Mouse (Mus musculus) myocyte (in vitro differentiated cells): ENCODE data around the gene Khk. TPM values are rescaled to one million over a fixed set of nuclear protein-coding genes. Genes with fewer than 3 reads are reported as not detected.
A peak's percentile ranks its signal among the peaks of the same experiment; 100 is the strongest.

Experiments
- H3K27me3 ChIP-seq: one replicate; pipeline ENCODE4 v1.6.1; 2011; ENCODE audit not compliant: control insufficient read depth, insufficient read depth, insufficient read length
- H3K36me3 ChIP-seq: one replicate; pipeline ENCODE4 v1.6.1; 2011; ENCODE audit not compliant: control insufficient read depth, insufficient read depth
- H3K4me2 ChIP-seq: one replicate; pipeline ENCODE4 v1.6.1; 2011; ENCODE audit warnings: low read depth, control low read depth
- H3K4me3 ChIP-seq: one replicate; pipeline ENCODE4 v1.5.1; 2011; ENCODE audit warnings: mild to moderate bottlenecking, control low read depth, moderate library complexity
- H3K79me2 ChIP-seq: one replicate; pipeline ENCODE4 v1.6.1; 2011; ENCODE audit not compliant: control insufficient read depth, insufficient read depth
- H3ac ChIP-seq: one replicate; pipeline ENCODE4 v1.6.1; 2011; ENCODE audit not compliant: control insufficient read depth, insufficient read length
- CEBPB ChIP-seq: IDR thresholded peaks from 2 replicates; pipeline ENCODE4 v1.6.1; 2011; ENCODE audit warnings: mild to moderate bottlenecking, moderate library complexity; ENCODE audit not compliant: poor library complexity, insufficient read depth, severe bottlenecking
- E2F4 ChIP-seq: IDR thresholded peaks from one replicate; pipeline ENCODE4 v1.6.1; 2011; ENCODE audit warnings: mild to moderate bottlenecking, control low read depth, moderate library complexity; ENCODE audit not compliant: insufficient read depth
- MAX ChIP-seq: IDR thresholded peaks from one replicate; pipeline ENCODE4 v1.6.1; 2011; ENCODE audit warnings: low read depth, mild to moderate bottlenecking, control low read depth
- MYOD1 ChIP-seq, 3 experiments: IDR thresholded peaks; one replicate each; pipeline ENCODE4 v1.6.1; 2011; ENCODE audit warnings: control low read depth in 2 of 3, low read depth in 2 of 3, mild to moderate bottlenecking in 2 of 3, moderate library complexity in 1 of 3; ENCODE audit not compliant: insufficient read length in 2 of 3, control insufficient read depth in 1 of 3
- MYOG ChIP-seq, 3 experiments: IDR thresholded peaks; one replicate each; pipeline ENCODE4 v1.6.1; 2011; ENCODE audit warnings: control low read depth in 2 of 3, low read depth in 2 of 3, mild to moderate bottlenecking in 2 of 3; ENCODE audit not compliant: insufficient read length in 2 of 3, control insufficient read depth in 1 of 3, insufficient read depth in 1 of 3
- POLR2A ChIP-seq: IDR thresholded peaks from one replicate; pipeline ENCODE4 v1.6.1; 2011; ENCODE audit warnings: low read depth, mild to moderate bottlenecking, control low read depth, moderate library complexity; ENCODE audit not compliant: insufficient read length
- POLR2AphosphoS2 ChIP-seq: IDR thresholded peaks from one replicate; pipeline ENCODE4 v1.6.1; 2011; ENCODE audit warnings: low read depth, control low read depth; ENCODE audit not compliant: insufficient read length
- REST ChIP-seq: IDR thresholded peaks from one replicate; pipeline ENCODE4 v1.6.1; 2011; ENCODE audit warnings: mild to moderate bottlenecking, control low read depth, moderate library complexity; ENCODE audit not compliant: insufficient read depth, insufficient read length
- SRF ChIP-seq: IDR thresholded peaks from one replicate; pipeline ENCODE4 v1.6.1; 2011; ENCODE audit warnings: low read depth; ENCODE audit not compliant: control insufficient read depth, insufficient read length
- TCF12 ChIP-seq: IDR thresholded peaks from one replicate; pipeline ENCODE4 v1.6.1; 2011; ENCODE audit warnings: mild to moderate bottlenecking, control low read depth; ENCODE audit not compliant: poor library complexity, insufficient read depth, severe bottlenecking
- TCF3 ChIP-seq: IDR thresholded peaks from one replicate; pipeline ENCODE4 v1.6.1; 2011; ENCODE audit warnings: low read depth, control low read depth; ENCODE audit not compliant: insufficient read length
- USF1 ChIP-seq: IDR thresholded peaks from one replicate; pipeline ENCODE4 v1.6.1; 2011; ENCODE audit warnings: low read depth, mild to moderate bottlenecking, control low read depth, moderate library complexity
- polyA plus RNA-seq: library from polyadenylated mRNA; unstranded; fragments of >200 nt; fragmentation: generic; extraction: Trizol; gene quantifications from one replicate; pipeline ENCODE4 v1.2.1, GENCODE M21; 2012; ENCODE audit warnings: missing spikeins

The Khk gene
- polyA plus RNA-seq = 16.6 TPM

- H3K4me2 ChIP-seq = peak within 1 kb of the TSS; percentile 75
- H3K27me3 ChIP-seq = no peaks in the 10 kb centered on the region
- TF ChIP-seq E2F4 (no peak), USF1 (peak; percentile 86), CEBPB (no peak), POLR2AphosphoS2 (no peak), TCF3 (no peak), MAX (no peak), MYOG (IDR thresholded peaks at IDR 0.05; ENCODE audit: control insufficient read depth in 1 of 3, insufficient read depth in 1 of 3, insufficient read length in 2 of 3, low read depth in 2 of 3) (no peak), TCF12 (no peak), MYOD1 (IDR thresholded peaks at IDR 0.05; ENCODE audit: control insufficient read depth in 1 of 3, insufficient read length in 2 of 3, low read depth in 2 of 3) (peak in 1 of 3 experiments; percentile 6), SRF (no peak), REST (no peak), POLR2A (peak; percentile 62)
- H3K79me2 ChIP-seq = no peaks in the 10 kb centered on the region
- H3ac ChIP-seq = no peak within 1 kb of the TSS
- H3K4me3 ChIP-seq = peak within 1 kb of the TSS; percentile 30
- H3K36me3 ChIP-seq = no peaks in the 10 kb centered on the region
These were observed at the start of gene Khk for GRCm38 (mm10) chr5:30921256-30922033. Khk (plus strand) TSS chr5:30921431.

GRCm38 (mm10) chr5:30872574-30872973, 48.7 kb upstream of the Khk start:
- Histone ChIP-seq H3K36me3 (peaks cover 38% of the 10 kb centered on the region), H3ac (no peak overlapping the region), H3K4me3 (no peak overlapping the region), H3K4me2 (no peak overlapping the region), H3K79me2 (peaks cover 11% of the 10 kb centered on the region), H3K27me3 (no peaks in the 10 kb centered on the region)
- TF ChIP-seq POLR2AphosphoS2 = no peak
- no peak for TF ChIP-seq TCF3
- TF ChIP-seq MYOD1 (IDR thresholded peaks at IDR 0.05; ENCODE audit: control insufficient read depth in 1 of 3, insufficient read length in 2 of 3, low read depth in 2 of 3) = no peak
- no peak for TF ChIP-seq MYOG (IDR thresholded peaks at IDR 0.05; ENCODE audit: control insufficient read depth in 1 of 3, insufficient read depth in 1 of 3, insufficient read length in 2 of 3, low read depth in 2 of 3)
- TF ChIP-seq USF1 = no peak
- TF ChIP-seq REST = no peak
- no peak for TF ChIP-seq TCF12
- TF ChIP-seq MAX = no peak
- no peak for TF ChIP-seq SRF
- TF ChIP-seq CEBPB = no peak
- TF ChIP-seq POLR2A = no peak
- no peak for TF ChIP-seq E2F4

GRCm38 (mm10) chr5:30874365-30874764, 46.9 kb upstream of the Khk start:
- Histone ChIP-seq H3K27me3 (no peaks in the 10 kb centered on the region), H3ac (no peak overlapping the region), H3K4me3 (no peak overlapping the region), H3K36me3 (peaks cover 38% of the 10 kb centered on the region), H3K4me2 (no peak overlapping the region), H3K79me2 (peaks cover 11% of the 10 kb centered on the region)
- TF ChIP-seq TCF3 (no peak), MYOD1 (IDR thresholded peaks at IDR 0.05; ENCODE audit: control insufficient read depth in 1 of 3, insufficient read length in 2 of 3, low read depth in 2 of 3) (no peak), REST (no peak), POLR2AphosphoS2 (no peak), MAX (no peak), E2F4 (no peak), POLR2A (no peak), CEBPB (no peak), TCF12 (no peak), MYOG (IDR thresholded peaks at IDR 0.05; ENCODE audit: control insufficient read depth in 1 of 3, insufficient read depth in 1 of 3, insufficient read length in 2 of 3, low read depth in 2 of 3) (no peak), SRF (no peak), USF1 (no peak)

DNA sequence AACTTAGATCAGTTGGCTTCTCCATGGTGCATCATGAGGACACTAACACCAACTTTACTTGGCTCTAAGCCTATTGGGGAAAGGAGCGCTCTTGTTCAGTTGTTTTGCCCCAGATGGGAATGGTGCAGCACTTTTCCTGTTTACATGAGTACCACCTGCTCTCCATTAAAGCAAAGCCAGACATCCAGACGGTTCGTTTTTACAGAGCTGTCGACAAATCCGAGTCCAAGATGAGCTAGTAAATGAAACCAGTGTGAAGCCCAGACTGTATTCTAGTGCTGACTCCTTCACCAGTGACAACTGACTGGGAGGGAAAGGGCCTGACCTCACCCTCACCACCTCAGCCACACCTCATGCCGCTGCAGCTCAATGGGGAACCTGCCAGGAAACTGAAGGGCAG, 42.6 kb upstream of the Khk start:
- TF ChIP-seq POLR2AphosphoS2 = peak; percentile 23
- TF ChIP-seq CEBPB = no peak
- Histone ChIP-seq H3K4me3 (no peak overlapping the region), H3K4me2 (no peak overlapping the region), H3ac (no peak overlapping the region), H3K36me3 (peaks cover 25% of the 10 kb centered on the region), H3K27me3 (no peaks in the 10 kb centered on the region), H3K79me2 (no peaks in the 10 kb centered on the region)
